In genomic region chr17:29849436-29849797, GRCm38 (mm10) we compare ENCODE assay signal across 14 mouse cellular contexts.
DNase-seq lines count a peak whose midpoint lies in the region; ATAC-seq and TF ChIP-seq lines count a peak whose summit lies in the region.
"Had no signal": no experiment of that assay in that cellular context is flagged by ENCODE, and none has a peak within 500 bp of the region (broad histone marks: within the 10 kb centered on the region; RNA-seq: fewer than 3 reads in every experiment).

No protein-coding gene starts in this region.

- peaks cover 4% of the 10 kb centered on the region; the same call in 1 of the 2 replicates for H3K36me3 ChIP-seq in forebrain, embryonic 15.5 days
- no peaks in the 10 kb centered on the region for H3K36me3 ChIP-seq in forebrain, postnatal 0 days (ENCODE audit: insufficient read depth)
- H3K36me3 ChIP-seq in limb, embryonic 11.5 days (ENCODE audit: control insufficient read depth, insufficient read depth, low read length) = no peaks in the 10 kb centered on the region; the same call in 1 of the 2 replicates
- no peaks in the 10 kb centered on the region for H3K36me3 ChIP-seq in limb, embryonic 10.5 days
- H3K36me3 ChIP-seq in ES-E14 (ENCODE audit: control insufficient read depth, insufficient read depth, low read length, poor library complexity, severe bottlenecking) = no peaks in the 10 kb centered on the region; the same call in 1 of the 2 replicates
- H3K36me3 ChIP-seq in liver, embryonic 15.5 days (replicated peaks) = no peaks in the 10 kb centered on the region
- H3K36me3 ChIP-seq: embryonic facial prominence, embryonic 15.5 days; heart, embryonic 10.5 days; hindbrain, embryonic 10.5 days had no signal

- in situ Hi-C loops in ES-E14 (cut with MboI; ENCODE audit: low sequenced_read_pairs in 2 of 2, unreplicated experiment in 2 of 2) = no loop called here

- intact Hi-C loops in left cerebral cortex, postnatal 14 days (cut with DNase I) = no loop called here

- no peak for TF ChIP-seq CTCF in forebrain, postnatal 0 days (IDR thresholded peaks at IDR 0.05; ENCODE audit: low read depth)

- no peak overlapping the region for H3K4me3 ChIP-seq in forebrain, embryonic 15.5 days
- H3K4me3 ChIP-seq in forebrain, postnatal 0 days (ENCODE audit: low read depth, low read length) = no peak overlapping the region
- H3K4me3 ChIP-seq in limb, embryonic 11.5 days (ENCODE audit: low read depth, low read length) = no peak overlapping the region
- H3K4me3 ChIP-seq in limb, embryonic 10.5 days = no peak overlapping the region
- peak overlapping the region; percentile 27 to 30; a peak in 3 of 4 replicates for H3K4me3 ChIP-seq in ES-E14 (ENCODE audit: insufficient read depth in 1 of 2, low read depth in 1 of 2, low read length in 2 of 2, poor library complexity in 1 of 2, severe bottlenecking in 1 of 2)
- no peak overlapping the region for H3K4me3 ChIP-seq in liver, embryonic 15.5 days (replicated peaks)
- H3K4me3 ChIP-seq: embryonic facial prominence, embryonic 15.5 days; heart, embryonic 10.5 days; hindbrain, embryonic 10.5 days; layer of hippocampus, adult 2 months had no signal

- no peaks in the 10 kb centered on the region for H3K27me3 ChIP-seq in forebrain, embryonic 15.5 days
- H3K27me3 ChIP-seq in forebrain, postnatal 0 days (ENCODE audit: insufficient read depth, low read length) = no peaks in the 10 kb centered on the region
- H3K27me3 ChIP-seq in limb, embryonic 11.5 days (ENCODE audit: control insufficient read depth, insufficient read depth, low read length) = peaks cover 2% of the 10 kb centered on the region; the same call in 1 of the 2 replicates
- peaks cover 26% of the 10 kb centered on the region for H3K27me3 ChIP-seq in limb, embryonic 10.5 days (ENCODE audit: low read depth, poor library complexity, severe bottlenecking)
- H3K27me3 ChIP-seq in liver, embryonic 15.5 days = no peaks in the 10 kb centered on the region
- H3K27me3 ChIP-seq: Patski had no signal

- no peak overlapping the region for H3K4me2 ChIP-seq in forebrain, embryonic 15.5 days (replicated peaks)
- no peak overlapping the region for H3K4me2 ChIP-seq in forebrain, postnatal 0 days (ENCODE audit: low read depth)
- H3K4me2 ChIP-seq in limb, embryonic 11.5 days (ENCODE audit: low read depth, severe bottlenecking) = no peak overlapping the region
- 0 out of 2 replicates have a peak overlapping the region, but pooled peaks have one; percentile 13 for H3K4me2 ChIP-seq in liver, embryonic 15.5 days
- H3K4me2 ChIP-seq: embryonic facial prominence, embryonic 15.5 days had no signal

- H3K4me1 ChIP-seq in forebrain, embryonic 15.5 days = peaks cover 10% of the 10 kb centered on the region
- no peaks in the 10 kb centered on the region for H3K4me1 ChIP-seq in forebrain, postnatal 0 days (ENCODE audit: insufficient read depth)
- H3K4me1 ChIP-seq in limb, embryonic 11.5 days (ENCODE audit: control insufficient read depth, insufficient read depth, low read length) = 0 out of 2 replicates have a peak, but pooled peaks cover 2% of the 10 kb centered on the region
- peaks cover 24% of the 10 kb centered on the region for H3K4me1 ChIP-seq in limb, embryonic 10.5 days
- H3K4me1 ChIP-seq in ES-E14 (ENCODE audit: control insufficient read depth in 2 of 2, insufficient read depth in 2 of 2, low read length in 2 of 2, poor library complexity in 1 of 2) = peaks cover 20 to 26% of the 10 kb centered on the region in 2 experiments; a peak in 2 of 4 replicates
- peaks cover 50% of the 10 kb centered on the region for H3K4me1 ChIP-seq in liver, embryonic 15.5 days (replicated peaks)

- no peak overlapping the region for H3K27ac ChIP-seq in forebrain, embryonic 15.5 days (replicated peaks)
- H3K27ac ChIP-seq in forebrain, postnatal 0 days (ENCODE audit: low read depth, low read length) = no peak overlapping the region
- no peak overlapping the region for H3K27ac ChIP-seq in limb, embryonic 11.5 days (replicated peaks; ENCODE audit: low read depth, low read length)
- no peak overlapping the region for H3K27ac ChIP-seq in limb, embryonic 10.5 days
- H3K27ac ChIP-seq in ES-E14 (ENCODE audit: insufficient read depth, low read depth, low read length, poor library complexity, severe bottlenecking) = no peak overlapping the region
- no peak overlapping the region for H3K27ac ChIP-seq in liver, embryonic 15.5 days (replicated peaks)
- H3K27ac ChIP-seq: embryonic facial prominence, embryonic 15.5 days; heart, embryonic 10.5 days; hindbrain, embryonic 10.5 days; layer of hippocampus, adult 2 months; stomach, postnatal 0 days had no signal

- ATAC-seq in forebrain, embryonic 15.5 days (replicated peaks) = peak; percentile 20; the same call in 1 of the 2 replicates
- no peak; the same call in 1 of the 2 replicates for ATAC-seq in forebrain, postnatal 0 days
- ATAC-seq in limb, embryonic 11.5 days (ENCODE audit: insufficient number of reproducible peaks, low FRiP score, low TSS enrichment, low read depth) = peak; percentile 39; the same call in 1 of the 2 replicates
- ATAC-seq in liver, embryonic 15.5 days (ENCODE audit: insufficient read depth) = peak; percentile 45
- ATAC-seq: Patski had no signal

- no peaks in the 10 kb centered on the region for H3K9me3 ChIP-seq in forebrain, embryonic 15.5 days
- H3K9me3 ChIP-seq in forebrain, postnatal 0 days (ENCODE audit: low read length) = no peaks in the 10 kb centered on the region
- no peaks in the 10 kb centered on the region for H3K9me3 ChIP-seq in limb, embryonic 11.5 days (ENCODE audit: control insufficient read depth, low read length)
- no peaks in the 10 kb centered on the region for H3K9me3 ChIP-seq in limb, embryonic 10.5 days (replicated peaks)
- no peaks in the 10 kb centered on the region for H3K9me3 ChIP-seq in ES-E14 (ENCODE audit: control insufficient read depth, insufficient read depth, low read depth, low read length)
- no peaks in the 10 kb centered on the region for H3K9me3 ChIP-seq in liver, embryonic 15.5 days (replicated peaks)
- H3K9me3 ChIP-seq: embryonic facial prominence, embryonic 15.5 days; heart, embryonic 10.5 days; hindbrain, embryonic 10.5 days had no signal

- no peak overlapping the region for H3K9ac ChIP-seq in forebrain, embryonic 15.5 days (replicated peaks)
- no peak overlapping the region for H3K9ac ChIP-seq in forebrain, postnatal 0 days
- H3K9ac ChIP-seq in limb, embryonic 11.5 days (ENCODE audit: low read length) = no peak overlapping the region
- 0 out of 2 replicates have a peak overlapping the region, but pooled peaks have one; percentile 20 for H3K9ac ChIP-seq in ES-E14 (ENCODE audit: insufficient read depth, low read depth, low read length, poor library complexity, severe bottlenecking)
- H3K9ac ChIP-seq in liver, embryonic 15.5 days = no peak overlapping the region
- H3K9ac ChIP-seq: embryonic facial prominence, embryonic 15.5 days had no signal

- no peak for DNase-seq in forebrain, postnatal 0 days
- DNase-seq in limb, embryonic 11.5 days (ENCODE audit: low spot score) = no peak
- no peak for DNase-seq in limb, embryonic 10.5 days (ENCODE audit: low spot score)
- no peak for DNase-seq in ES-E14 (ENCODE audit: low read depth, low spot score)
- DNase-seq in left cerebral cortex, postnatal 14 days (ENCODE audit: low spot score in 2 of 2) = no peak
- DNase-seq: adrenal gland, adult 8-10 months had no signal

- WGBS in forebrain, embryonic 15.5 days = 80% methylated on average over 13 of the region's 13 CpGs
- WGBS in forebrain, postnatal 0 days = 84% methylated on average over 13 of the region's 13 CpGs
- 75% methylated on average over 13 of the region's 13 CpGs for WGBS in limb, embryonic 11.5 days
- 84% methylated on average over 13 of the region's 13 CpGs for WGBS in limb, embryonic 10.5 days
- 66% methylated on average over 13 of the region's 13 CpGs for WGBS in liver, embryonic 15.5 days (ENCODE audit: insufficient replicate concordance)

TF ChIP-seq in ES-E14, 5 proteins besides CTCF, POLR2A, EP300 and RAD21:
- no peak for TF ChIP-seq MAFK (IDR thresholded peaks at IDR 0.05; ENCODE audit: insufficient read depth, low read depth, low read length)
- TF ChIP-seq HCFC1 (IDR thresholded peaks at IDR 0.05; ENCODE audit: borderline replicate concordance, insufficient read depth, low read length) = no peak

Comparison
In these comparisons a context has a peak if more than half of its experiments do, and no peak if none do; other contexts are left out.
1. H3K4me3 ChIP-seq: peak in ES-E14 (2 of 2); none in forebrain, embryonic 15.5 days (single experiment), forebrain, postnatal 0 days (single experiment), limb, embryonic 11.5 days (single experiment), limb, embryonic 10.5 days (single experiment) and liver, embryonic 15.5 days (single experiment).